Mouse (Mus musculus) midbrain, embryonic 11.5 days (tissue): ENCODE data around the gene Polr2a. TPM values are rescaled to one million over a fixed set of nuclear protein-coding genes. Genes with fewer than 3 reads are reported as not detected.
A peak's percentile ranks its signal among the peaks of the same experiment; 100 is the strongest.

Experiments used
- ATAC-seq: fragments of 200-750 bp; cut with Nextera tagmentation; 2 replicates; pipeline ENCODE4 v1.8.0; 2017; ENCODE audit warnings: moderate TSS enrichment, moderate library complexity; ENCODE audit not compliant: low FRiP score
- DNase-seq: peaks from one replicate; pipeline ENCODE4 v3.0.0; 2015; ENCODE audit warnings: low spot score; ENCODE audit errors: missing footprints
- H3K27ac ChIP-seq: fragments of 300-500 bp; sonication (generic); 2 replicates; pipeline ENCODE4 v1.5.1; 2014; ENCODE audit warnings: low read depth, low read length
- H3K27me3 ChIP-seq: fragments of 300-500 bp; sonication (generic); 2 replicates; pipeline ENCODE4 v1.6.1; 2014; ENCODE audit warnings: mild to moderate bottlenecking, low read length, moderate library complexity, mixed read lengths; ENCODE audit not compliant: control insufficient read depth, insufficient read depth
- H3K36me3 ChIP-seq: fragments of 300-500 bp; sonication (generic); 2 replicates; pipeline ENCODE4 v1.6.1; 2014; ENCODE audit warnings: mild to moderate bottlenecking, low read length, moderate library complexity, mixed read lengths; ENCODE audit not compliant: control insufficient read depth, insufficient read depth
- H3K4me1 ChIP-seq: fragments of 300-500 bp; sonication (generic); 2 replicates; pipeline ENCODE4 v1.6.1; 2014; ENCODE audit warnings: low read length; ENCODE audit not compliant: control insufficient read depth, insufficient read depth
- H3K4me2 ChIP-seq: fragments of 300-500 bp; sonication (generic); 2 replicates; pipeline ENCODE4 v1.6.1; 2014; ENCODE audit warnings: mild to moderate bottlenecking, moderate library complexity
- H3K4me3 ChIP-seq: fragments of 300-500 bp; sonication (generic); 2 replicates; pipeline ENCODE4 v1.5.1; 2014; ENCODE audit warnings: low read depth, low read length
- H3K9ac ChIP-seq: fragments of 300-500 bp; sonication (generic); 2 replicates; pipeline ENCODE4 v1.6.1; 2014; ENCODE audit warnings: low read length
- H3K9me3 ChIP-seq: fragments of 300-500 bp; sonication (generic); 2 replicates; pipeline ENCODE4 v1.6.1; 2016; ENCODE audit warnings: low read length; ENCODE audit not compliant: control insufficient read depth
- WGBS: fragments of 180-500 bp; shearing (Covaris S2); extraction: QIAGEN DNeasy Blood & Tissue Kit; methylation state at CpG from one replicate; pipeline ENCODE4 v1.1.7; 2014; 5-methylcytosine and 5-hydroxymethylcytosine counted together
- polyA plus RNA-seq: library from polyadenylated mRNA; unstranded; fragments of >200 nt; fragmentation: Nextera tagmentation; extraction: Ambion mirVana; gene quantifications from 2 replicates; pipeline ENCODE4 v1.2.1, GENCODE M21; 2014

Gene Polr2a
- polyA plus RNA-seq, 1 experiment from 2014 or later = 54.1 TPM

DNA sequence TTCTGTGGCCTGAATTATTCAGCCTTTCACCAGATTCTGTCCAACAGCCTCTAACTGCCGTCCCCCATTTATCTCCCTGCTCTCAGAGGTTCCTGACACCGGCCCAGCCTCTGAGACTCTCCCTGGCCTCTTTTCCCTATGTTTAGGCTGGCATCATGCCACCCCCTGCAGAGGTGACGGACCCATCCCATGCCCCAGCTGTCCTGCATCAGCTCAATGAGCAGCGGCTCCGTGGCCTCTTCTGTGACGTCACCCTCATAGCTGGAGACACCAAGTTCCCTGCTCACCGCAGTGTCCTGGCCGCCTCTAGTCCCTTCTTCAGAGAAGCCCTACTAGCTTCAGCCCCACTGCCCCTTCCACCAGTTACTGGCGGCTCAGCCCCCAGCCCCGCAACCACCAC is 17.3 kb upstream of the Polr2a start:
- no peak overlapping the region for H3K9ac ChIP-seq

DNA sequence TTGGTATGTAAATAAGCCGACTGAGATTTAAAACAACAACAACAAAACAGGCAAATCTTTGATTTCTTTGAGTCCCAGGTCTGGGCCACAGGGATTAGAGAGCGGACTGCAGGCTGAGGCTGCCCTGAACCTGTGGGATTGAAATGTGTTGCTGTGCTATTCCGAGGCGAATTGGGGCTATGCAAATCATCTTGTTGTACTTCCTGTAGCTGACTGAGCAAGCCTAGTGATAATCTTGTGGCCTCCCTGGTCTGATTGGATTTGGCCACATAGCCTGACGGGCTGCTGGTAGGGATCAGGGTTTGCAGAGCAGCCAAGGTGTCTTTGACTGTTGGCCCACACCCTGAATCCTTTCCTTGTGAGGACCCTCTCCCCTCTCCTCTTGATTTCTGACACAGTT is 16.5 kb upstream of the Polr2a start:
- no peak for ATAC-seq
- Histone ChIP-seq H3K27ac (no peak overlapping the region), H3K9ac (no peak overlapping the region), H3K36me3 (no peaks in the 10 kb centered on the region), H3K27me3 (no peaks in the 10 kb centered on the region), H3K9me3 (no peaks in the 10 kb centered on the region), H3K4me2 (no peak overlapping the region), H3K4me3 (no peak overlapping the region), H3K4me1 (no peaks in the 10 kb centered on the region)
- DNase-seq = no peak
- 60% methylated on average over 5 of the region's 5 CpGs for WGBS

More for the DNA sequence above, 17.3 kb upstream of the Polr2a start:
- H3K4me3 ChIP-seq = no peak overlapping the region
- no peaks in the 10 kb centered on the region for H3K36me3 ChIP-seq
- no peak overlapping the region for H3K27ac ChIP-seq
- WGBS = 76% methylated on average over 10 of the region's 10 CpGs
- no peaks in the 10 kb centered on the region for H3K27me3 ChIP-seq
- no peak overlapping the region for H3K4me2 ChIP-seq
- H3K9me3 ChIP-seq = no peaks in the 10 kb centered on the region
- H3K4me1 ChIP-seq = no peaks in the 10 kb centered on the region
- ATAC-seq = no peak
- no peak for DNase-seq

DNA sequence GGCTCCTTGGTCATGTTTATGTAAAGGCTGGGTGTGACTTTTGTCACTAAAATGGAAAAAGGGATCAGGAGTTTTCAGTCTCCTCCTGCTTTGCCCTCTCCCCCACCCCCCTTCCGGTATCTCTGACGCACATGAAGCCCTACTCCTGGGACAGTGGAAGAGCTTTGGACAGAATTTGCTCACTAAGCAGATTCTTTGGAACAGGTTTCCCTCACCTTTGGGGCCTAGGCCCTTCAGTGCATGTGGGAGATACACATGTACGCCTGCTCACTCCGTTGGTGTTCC is 9.1 kb upstream of the Polr2a start:
- H3K4me3 ChIP-seq = no peak overlapping the region
- peaks cover 5% of the 10 kb centered on the region; the same call in 1 of the 2 replicates for H3K4me1 ChIP-seq
- no peak overlapping the region for H3K27ac ChIP-seq
- WGBS = 67% methylated on average over 4 of the region's 4 CpGs
- H3K9ac ChIP-seq = no peak overlapping the region
- H3K4me2 ChIP-seq = no peak overlapping the region
- DNase-seq = no peak
- no peaks in the 10 kb centered on the region for H3K36me3 ChIP-seq
- no peak for ATAC-seq
- H3K27me3 ChIP-seq = no peaks in the 10 kb centered on the region
- H3K9me3 ChIP-seq = no peaks in the 10 kb centered on the region

DNA sequence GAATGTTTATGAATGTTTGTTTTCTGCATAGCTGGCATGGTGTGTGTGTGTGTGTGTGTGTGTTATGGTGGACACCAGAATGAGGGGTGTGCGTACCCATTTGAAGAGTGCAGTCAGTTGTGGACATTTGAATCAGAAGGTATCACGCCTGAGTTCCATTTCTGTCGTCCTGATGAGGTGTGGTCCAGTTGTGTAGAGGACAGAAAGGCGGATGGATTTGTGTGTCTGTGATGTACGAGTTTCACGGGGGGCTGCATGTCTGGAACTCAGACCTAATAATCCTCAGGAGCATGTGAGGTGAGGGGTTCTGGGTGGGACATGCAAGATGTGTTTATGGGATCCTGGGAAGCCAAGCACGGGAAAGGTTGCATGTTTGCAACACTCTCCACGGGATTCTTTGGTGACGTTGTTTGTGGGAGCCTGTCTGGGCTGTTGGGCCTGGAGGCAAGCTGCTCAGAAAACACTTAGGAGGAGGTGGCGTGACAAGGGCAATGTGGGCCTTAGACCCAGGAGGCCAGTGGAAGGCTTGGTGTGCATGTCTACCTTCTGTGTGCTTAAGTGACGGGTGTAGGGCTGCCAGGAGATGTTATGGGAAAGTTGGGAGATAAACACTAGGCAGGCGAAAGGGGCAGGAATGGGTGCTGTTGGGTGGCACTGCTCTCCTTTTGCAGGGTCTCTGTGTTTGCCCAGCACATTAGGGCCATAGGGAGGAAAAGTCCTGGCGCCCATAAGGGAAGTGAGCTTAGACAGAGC is 8.6 kb upstream of the Polr2a start:
- peak; percentile 89 for DNase-seq
- WGBS = 65% methylated on average over 13 of the region's 13 CpGs
- H3K4me2 ChIP-seq = peak overlapping the region; percentile 85
- H3K36me3 ChIP-seq = no peaks in the 10 kb centered on the region
- H3K9ac ChIP-seq = no peak overlapping the region
- peaks cover 5% of the 10 kb centered on the region; the same call in 1 of the 2 replicates for H3K4me1 ChIP-seq
- no peaks in the 10 kb centered on the region for H3K27me3 ChIP-seq
- ATAC-seq = no peak
- no peaks in the 10 kb centered on the region for H3K9me3 ChIP-seq
- no peak overlapping the region for H3K27ac ChIP-seq
- peak overlapping the region; percentile 75 for H3K4me3 ChIP-seq

DNA sequence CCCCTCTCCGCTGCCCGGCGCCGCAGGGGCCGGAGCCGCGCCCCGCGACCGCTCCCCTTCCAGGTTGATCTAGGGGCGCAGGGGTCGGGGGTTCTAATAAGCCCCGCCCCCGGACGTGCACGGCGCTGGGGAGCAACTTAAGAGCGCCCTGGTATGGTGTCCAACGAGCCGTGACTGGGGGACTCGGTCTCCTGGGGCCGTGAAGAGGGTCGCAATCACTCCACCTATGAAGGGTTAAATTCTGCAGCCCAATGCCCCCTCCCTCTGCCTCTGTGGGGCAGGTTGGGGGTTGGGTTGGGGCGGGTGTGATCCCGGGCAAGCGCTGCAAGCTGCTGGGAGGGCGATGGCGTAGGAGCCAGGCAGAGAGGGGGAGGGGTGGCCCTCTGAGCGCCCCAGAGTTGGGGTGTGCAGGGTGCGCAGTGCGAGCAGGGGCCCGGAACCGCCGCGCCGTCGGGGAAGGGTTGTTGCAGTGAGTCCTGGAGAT is 7.7 kb upstream of the Polr2a start:
- Histone ChIP-seq H3K4me1 (peaks cover 5% of the 10 kb centered on the region; the same call in 1 of the 2 replicates), H3K36me3 (no peaks in the 10 kb centered on the region), H3K9me3 (no peaks in the 10 kb centered on the region), H3K9ac (peak overlapping the region; percentile 89), H3K27me3 (no peaks in the 10 kb centered on the region), H3K4me3 (peak overlapping the region; percentile 75), H3K27ac (peak overlapping the region; percentile 35; the same call in 1 of the 2 replicates), H3K4me2 (peak overlapping the region; percentile 85)
- under 1% methylated on average over 35 of the region's 37 CpGs for WGBS
- ATAC-seq (peak; percentile 77), DNase-seq (peak; percentile 95)

DNA sequence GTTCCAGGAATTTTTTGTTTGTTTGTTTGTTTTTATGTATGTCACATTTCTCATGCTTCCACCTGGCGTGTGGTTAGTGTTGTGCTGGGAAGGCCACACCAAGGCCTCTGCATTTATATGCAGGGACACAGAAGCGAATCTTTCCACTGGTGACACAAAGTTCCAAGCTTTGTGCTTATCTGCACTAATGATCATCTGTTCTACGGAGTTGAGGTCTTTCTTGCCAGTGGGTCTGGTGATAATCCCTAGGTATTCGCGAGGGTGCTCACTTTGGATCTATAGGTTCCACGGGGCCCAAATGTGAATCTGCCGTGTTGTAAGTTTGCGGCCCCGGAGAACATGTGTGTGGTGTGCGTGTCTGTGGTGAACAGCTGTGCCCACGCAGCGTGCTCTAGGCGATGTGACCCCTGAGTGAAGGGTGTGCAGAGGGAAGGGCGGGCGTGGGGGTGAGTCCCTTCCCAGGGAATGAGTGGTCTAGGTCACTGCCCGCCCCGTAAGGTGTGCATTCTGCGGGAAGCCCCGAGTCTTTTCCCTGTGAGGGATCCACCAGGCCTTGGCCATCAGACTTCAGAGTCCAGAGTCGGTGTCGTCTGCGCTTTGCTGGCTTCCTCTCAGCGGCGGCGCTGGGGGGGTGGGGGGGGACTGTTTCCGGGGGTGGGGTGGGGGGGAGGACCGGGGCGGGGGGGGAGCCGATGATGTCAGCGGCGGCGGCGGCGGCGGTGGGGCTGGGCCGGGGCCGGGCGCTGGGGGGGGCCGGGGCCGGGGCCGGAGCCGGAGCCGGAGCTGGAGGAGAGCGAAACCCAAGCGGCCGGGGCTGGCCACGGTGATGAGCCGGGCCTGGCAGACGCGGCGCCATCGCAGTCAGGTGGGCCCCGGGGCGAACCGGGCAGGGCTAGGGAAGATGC is 7.0 kb upstream of the Polr2a start, which contains the start of gene Zbtb4:
Gene Zbtb4 (plus strand): TSS at position 692 of the 905 bp plus-strand sequence.
- Histone ChIP-seq H3K9ac (peak within 1 kb of the TSS; percentile 89), H3K27me3 (no peaks in the 10 kb centered on the region), H3K27ac (peak within 1 kb of the TSS; percentile 35; the same call in 1 of the 2 replicates), H3K4me3 (peak within 1 kb of the TSS; percentile 75), H3K4me2 (peak within 1 kb of the TSS; percentile 85), H3K36me3 (no peaks in the 10 kb centered on the region), H3K4me1 (peaks cover 9% of the 10 kb centered on the region), H3K9me3 (no peaks in the 10 kb centered on the region)
- ATAC-seq (peak; percentile 79), DNase-seq (peak; percentile 89)
- 31% methylated on average over 31 of the region's 55 CpGs for WGBS

DNA sequence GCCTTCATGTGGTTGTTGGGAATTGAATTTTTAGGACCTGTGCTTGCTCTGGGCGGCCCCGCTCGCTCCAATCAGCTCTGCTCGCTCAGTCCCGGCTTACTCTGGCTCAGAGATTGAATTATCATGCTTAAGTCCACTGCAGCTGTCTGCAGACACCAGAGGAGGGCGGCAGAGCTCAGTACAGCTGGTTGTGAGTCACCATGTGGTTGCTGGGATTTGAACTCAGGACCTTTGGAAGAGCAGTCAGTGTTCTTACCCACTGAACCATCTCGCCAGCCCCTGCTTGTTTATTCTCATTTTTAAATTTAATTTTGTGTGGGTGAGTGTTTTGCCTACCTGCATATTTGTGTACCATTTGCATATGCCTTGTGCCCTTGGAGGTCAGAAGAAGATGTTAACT is 5.1 kb upstream of the Polr2a start:
- Histone ChIP-seq H3K9ac (no peak overlapping the region), H3K36me3 (no peaks in the 10 kb centered on the region), H3K4me1 (peaks cover 19% of the 10 kb centered on the region), H3K27ac (no peak overlapping the region), H3K4me2 (no peak overlapping the region), H3K27me3 (no peaks in the 10 kb centered on the region), H3K9me3 (no peaks in the 10 kb centered on the region), H3K4me3 (no peak overlapping the region)
- DNase-seq (no peak), ATAC-seq (no peak)
- 69% methylated on average over 7 of the region's 7 CpGs for WGBS

DNA sequence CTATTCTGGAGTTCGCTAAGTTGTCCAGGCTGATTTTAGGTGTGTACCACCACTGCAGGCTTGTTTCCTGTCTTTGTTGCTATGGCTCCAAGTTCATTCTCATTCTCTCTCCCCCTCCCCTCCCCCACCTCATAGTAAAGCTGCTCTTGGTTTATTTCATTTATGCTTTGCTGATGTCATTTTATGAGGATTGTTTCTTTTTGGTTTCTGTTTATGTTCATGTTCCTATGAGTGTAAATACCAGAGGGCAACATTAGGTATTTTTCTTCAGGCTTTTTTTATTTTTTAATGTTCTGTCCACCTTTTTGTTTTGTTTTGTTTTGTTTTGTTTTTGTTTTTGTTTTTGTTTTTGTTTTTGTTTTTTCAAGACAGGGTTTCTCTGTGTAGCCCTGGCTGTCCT is 3.4 kb upstream of the Polr2a start, which contains the start of gene Slc35g3:
Gene Slc35g3 (minus strand): TSS at position 101 of the 400 bp plus-strand sequence.
- H3K4me2 ChIP-seq = no peak within 1 kb of the TSS
- 78% methylated on average over 1 of the region's 1 CpGs for WGBS
- H3K4me1 ChIP-seq = peaks cover 27% of the 10 kb centered on the region
- ATAC-seq = no peak
- H3K36me3 ChIP-seq = no peaks in the 10 kb centered on the region
- H3K4me3 ChIP-seq = no peak within 1 kb of the TSS
- no peaks in the 10 kb centered on the region for H3K9me3 ChIP-seq
- no peak within 1 kb of the TSS for H3K9ac ChIP-seq
- no peak for DNase-seq
- no peak within 1 kb of the TSS for H3K27ac ChIP-seq
- no peaks in the 10 kb centered on the region for H3K27me3 ChIP-seq

DNA sequence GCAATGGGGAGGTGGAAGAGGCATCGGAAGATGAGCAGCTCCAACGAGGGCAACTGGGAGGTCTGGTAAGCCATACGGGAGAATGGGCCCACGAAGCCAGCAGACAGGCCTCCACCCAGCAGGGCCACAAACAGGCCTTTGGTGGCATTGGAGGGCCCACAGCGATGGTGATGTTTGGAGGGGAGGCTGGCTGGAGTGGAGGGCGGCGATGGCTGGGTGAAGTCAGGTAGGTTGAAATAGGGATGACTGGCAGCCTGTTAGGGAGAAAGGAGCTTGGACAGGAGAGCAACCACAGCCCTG is 2.4 kb upstream of the Polr2a start:
- H3K9ac ChIP-seq = no peak overlapping the region

More for the DNA sequence above, 2.4 kb upstream of the Polr2a start:
- Histone ChIP-seq H3K4me3 (no peak overlapping the region), H3K36me3 (no peaks in the 10 kb centered on the region), H3K27me3 (no peaks in the 10 kb centered on the region), H3K4me2 (no peak overlapping the region), H3K27ac (no peak overlapping the region; the same call in 1 of the 2 replicates), H3K9me3 (no peaks in the 10 kb centered on the region), H3K4me1 (peaks cover 31% of the 10 kb centered on the region)
- no peak for DNase-seq
- WGBS = 94% methylated on average over 7 of the region's 7 CpGs
- ATAC-seq = no peak
